Mouse (Mus musculus) liver, embryonic 11.5 days (tissue): ENCODE measurements around the gene Wdfy3. TPM values are rescaled to one million over a fixed set of nuclear protein-coding genes. Genes with fewer than 3 reads are reported as not detected.
"Not testable (repeated sequence)": the region's sequence is repeated elsewhere in the genome, so short reads cannot be mapped to it uniquely, and the experiment has no call there.

Experiments
- ATAC-seq: fragments of 200-750 bp; cut with Nextera tagmentation; replicated peaks from 2 replicates; pipeline ENCODE4 v1.8.0; 2017; ENCODE audit warnings: moderate number of reproducible peaks, mild to moderate bottlenecking, moderate TSS enrichment, moderate library complexity; ENCODE audit not compliant: low FRiP score
- DNase-seq: peaks from one replicate; pipeline ENCODE4 v3.0.0-alpha.2; 2017; ENCODE audit warnings: low spot score
- H3K27ac ChIP-seq: fragments of 300-500 bp; sonication (generic); 2 replicates; pipeline ENCODE4 v1.5.1; 2014; ENCODE audit warnings: mild to moderate bottlenecking, low read depth, low read length, control low read depth
- H3K27me3 ChIP-seq: fragments of 300-500 bp; sonication (generic); replicated peaks from 2 replicates; pipeline ENCODE4 v1.6.1; 2014; ENCODE audit warnings: low read length, mixed read lengths; ENCODE audit not compliant: control insufficient read depth, insufficient read depth
- H3K36me3 ChIP-seq: fragments of 300-500 bp; sonication (generic); 2 replicates; pipeline ENCODE4 v1.6.1; 2014; ENCODE audit warnings: mild to moderate bottlenecking, low read length, moderate library complexity, mixed read lengths; ENCODE audit not compliant: control insufficient read depth, insufficient read depth
- H3K4me1 ChIP-seq: fragments of 300-500 bp; sonication (generic); replicated peaks from 2 replicates; pipeline ENCODE4 v1.6.1; 2014; ENCODE audit warnings: low read length, mixed read lengths; ENCODE audit not compliant: control insufficient read depth, insufficient read depth
- H3K4me2 ChIP-seq: fragments of 300-500 bp; sonication (generic); 2 replicates; pipeline ENCODE4 v1.6.1; 2014; ENCODE audit warnings: mild to moderate bottlenecking, control low read depth, moderate library complexity
- H3K4me3 ChIP-seq: fragments of 300-500 bp; sonication (generic); 2 replicates; pipeline ENCODE4 v1.5.1; 2014; ENCODE audit warnings: low read depth, low read length, control low read depth
- H3K9ac ChIP-seq: fragments of 300-500 bp; sonication (generic); 2 replicates; pipeline ENCODE4 v1.6.1; 2014; ENCODE audit warnings: low read depth, low read length, control low read depth
- H3K9me3 ChIP-seq: fragments of 300-500 bp; sonication (generic); 2 replicates; pipeline ENCODE4 v1.6.1; 2016; ENCODE audit warnings: low read length, inconsistent platforms, mixed read lengths; ENCODE audit not compliant: control insufficient read depth
- WGBS: fragments of 180-500 bp; shearing (Covaris S2); extraction: QIAGEN DNeasy Blood & Tissue Kit; methylation state at CpG from one replicate; pipeline ENCODE4 v1.1.7; 2014; 5-methylcytosine and 5-hydroxymethylcytosine counted together
- polyA plus RNA-seq: library from polyadenylated mRNA; unstranded; fragments of >200 nt; fragmentation: Nextera tagmentation; extraction: Ambion mirVana; gene quantifications from 2 replicates; pipeline ENCODE4 v1.2.1, GENCODE M21; 2014

Wdfy3 gene
- 10.4 and 12.7 TPM in 2 replicates for polyA plus RNA-seq

DNA sequence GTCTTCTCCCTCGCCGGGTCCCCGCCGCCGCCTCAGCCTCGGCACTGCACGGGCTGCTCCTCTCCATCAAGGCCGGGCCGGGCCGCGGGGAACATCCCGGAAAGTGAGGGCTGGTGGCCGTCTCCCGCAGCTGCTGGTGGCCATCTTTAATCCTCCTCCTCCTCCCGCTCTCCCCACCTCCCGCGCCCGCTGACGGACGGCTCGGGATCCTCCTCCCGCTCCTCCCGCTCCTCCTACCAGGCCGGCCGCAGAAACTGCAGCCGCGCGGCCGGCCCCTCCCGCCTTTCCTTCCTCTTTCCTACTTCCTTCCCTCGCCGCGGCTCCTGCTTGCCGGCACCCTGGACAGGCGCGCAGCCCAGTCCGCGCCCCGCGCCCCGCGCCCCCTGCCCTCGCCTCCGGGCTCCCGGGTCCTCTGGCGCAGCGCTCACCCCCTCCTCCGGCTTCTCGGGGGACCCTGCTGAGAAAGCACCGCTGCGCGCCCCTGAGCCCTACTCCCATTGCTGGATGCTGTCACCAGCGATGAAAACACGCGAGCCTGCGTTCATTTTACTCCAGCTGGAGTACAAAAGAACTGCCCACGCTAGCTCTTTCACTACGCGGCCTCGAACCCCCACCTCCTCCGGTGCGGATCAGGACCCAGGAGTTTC is at the start of gene Wdfy3:
Wdfy3 (minus strand) TSS at position 155 of the 647 bp plus-strand sequence.
- Histone ChIP-seq H3K36me3 (no peaks in the 10 kb centered on the region), H3K27me3 (no peaks in the 10 kb centered on the region), H3K9me3 (no peaks in the 10 kb centered on the region), H3K4me3 (peak within 1 kb of the TSS; percentile 89), H3K27ac (peak within 1 kb of the TSS; percentile 83), H3K9ac (peak within 1 kb of the TSS; percentile 90), H3K4me1 (0 out of 2 replicates have a peak, but pooled peaks cover 9% of the 10 kb centered on the region), H3K4me2 (peak within 1 kb of the TSS; percentile 86)
- WGBS = under 1% methylated on average over 54 of the region's 62 CpGs
- peak; percentile 91 for ATAC-seq
- peak; percentile 89 for DNase-seq

DNA sequence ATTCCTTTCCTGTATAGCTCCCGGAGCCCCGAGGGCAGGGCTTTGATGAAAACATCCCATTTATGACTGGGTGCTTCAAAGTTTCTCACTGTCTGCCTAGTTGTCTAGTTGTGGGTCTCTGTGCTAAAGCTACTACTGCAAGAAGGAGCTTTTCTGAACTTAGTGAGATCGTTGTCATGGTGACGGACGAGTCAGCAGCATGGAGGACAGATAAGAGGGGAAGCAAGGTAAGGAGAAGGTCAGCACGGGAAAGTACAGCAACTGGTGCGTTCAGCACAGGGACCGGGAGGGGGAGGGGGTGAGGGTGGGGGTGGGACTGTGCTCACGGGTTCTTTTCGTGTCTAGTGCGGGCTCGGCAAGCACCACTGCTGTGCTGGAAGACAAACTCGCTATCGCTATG is 43.3 kb upstream of the Wdfy3 start:
- 43% methylated on average over 14 of the region's 14 CpGs for WGBS
- H3K4me2 ChIP-seq = peak overlapping the region; percentile 17; the same call in 1 of the 2 replicates
- H3K9me3 ChIP-seq = no peaks in the 10 kb centered on the region
- DNase-seq (no peak), ATAC-seq (no peak)
- no peak overlapping the region for H3K27ac ChIP-seq
- no peaks in the 10 kb centered on the region for H3K27me3 ChIP-seq
- no peak overlapping the region for H3K9ac ChIP-seq
- no peaks in the 10 kb centered on the region for H3K36me3 ChIP-seq
- H3K4me3 ChIP-seq = no peak overlapping the region
- H3K4me1 ChIP-seq = 0 out of 2 replicates have a peak, but pooled peaks cover 4% of the 10 kb centered on the region

- H3K4me3 ChIP-seq = no peak overlapping the region
- H3K4me1 ChIP-seq = 0 out of 2 replicates have a peak, but pooled peaks cover 4% of the 10 kb centered on the region
- H3K27ac ChIP-seq = no peak overlapping the region
- no peaks in the 10 kb centered on the region for H3K9me3 ChIP-seq
- H3K36me3 ChIP-seq = no peaks in the 10 kb centered on the region
- no peaks in the 10 kb centered on the region for H3K27me3 ChIP-seq
- no peak overlapping the region for H3K9ac ChIP-seq
- 79% methylated on average over 7 of the region's 7 CpGs for WGBS
- no peak overlapping the region for H3K4me2 ChIP-seq
- ATAC-seq (no peak), DNase-seq (no peak)
Measured at GRCm38 (mm10) chr5:102112034-102112433, 42.3 kb upstream of the Wdfy3 start.

GRCm38 (mm10) chr5:102110031-102110430 is 40.3 kb upstream of the Wdfy3 start:
- Histone ChIP-seq H3K4me2 (no peak overlapping the region), H3K4me1 (0 out of 2 replicates have a peak, but pooled peaks cover 4% of the 10 kb centered on the region), H3K36me3 (no peaks in the 10 kb centered on the region), H3K4me3 (no peak overlapping the region), H3K9me3 (no peaks in the 10 kb centered on the region), H3K9ac (no peak overlapping the region), H3K27ac (no peak overlapping the region), H3K27me3 (no peaks in the 10 kb centered on the region)
- no peak for DNase-seq
- WGBS = 85% methylated on average over 7 of the region's 7 CpGs
- ATAC-seq = no peak

- Histone ChIP-seq H3K27ac (no peak overlapping the region), H3K4me2 (no peak overlapping the region), H3K27me3 (no peaks in the 10 kb centered on the region), H3K4me1 (no peaks in the 10 kb centered on the region), H3K9me3 (no peaks in the 10 kb centered on the region), H3K9ac (no peak overlapping the region), H3K4me3 (no peak overlapping the region), H3K36me3 (no peaks in the 10 kb centered on the region)
- WGBS = 81% methylated on average over 3 of the region's 3 CpGs
- no peak for ATAC-seq
- DNase-seq = no peak
Measured at GRCm38 (mm10) chr5:102105919-102106318, 36.2 kb upstream of the Wdfy3 start.

GRCm38 (mm10) chr5:102101815-102102214 is 32.1 kb upstream of the Wdfy3 start:
- not testable (repeated sequence) for DNase-seq, H3K9ac ChIP-seq, H3K36me3 ChIP-seq, H3K4me3 ChIP-seq, ATAC-seq, H3K4me1 ChIP-seq, H3K4me2 ChIP-seq, H3K27me3 ChIP-seq, H3K9me3 ChIP-seq, H3K27ac ChIP-seq
- 81% methylated on average over 1 of the region's 1 CpGs for WGBS

GRCm38 (mm10) chr5:102100246-102101241 is 30.8 kb upstream of the Wdfy3 start:
- H3K36me3 ChIP-seq = no peaks in the 10 kb centered on the region
- no peaks in the 10 kb centered on the region for H3K27me3 ChIP-seq
- H3K4me2 ChIP-seq = no peak overlapping the region
- ATAC-seq (no peak), DNase-seq (no peak)
- no peaks in the 10 kb centered on the region for H3K9me3 ChIP-seq
- no peak overlapping the region for H3K27ac ChIP-seq
- no peak overlapping the region for H3K9ac ChIP-seq
- WGBS = 75% methylated on average over 21 of the region's 21 CpGs
- H3K4me1 ChIP-seq = no peaks in the 10 kb centered on the region
- H3K4me3 ChIP-seq = no peak overlapping the region

DNA sequence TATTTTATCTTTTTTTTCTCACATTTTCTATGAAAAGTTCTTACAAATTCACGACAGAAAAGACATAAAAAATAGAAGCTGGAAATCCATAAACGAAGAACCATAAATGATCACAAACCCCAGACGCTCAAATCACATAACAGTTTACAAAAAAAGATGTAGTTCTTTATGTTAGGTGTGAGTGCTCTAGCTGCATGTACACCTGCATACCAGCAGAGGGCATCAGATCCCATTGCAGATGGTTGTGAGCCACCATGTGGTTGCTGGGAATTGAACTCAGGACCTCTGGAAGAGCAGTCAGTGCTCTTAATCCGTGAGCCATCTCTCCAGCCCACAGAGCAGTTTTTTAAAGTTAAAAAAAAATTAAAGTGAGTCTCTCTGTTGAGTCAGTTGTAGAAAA is 25.9 kb upstream of the Wdfy3 start:
- 73% methylated on average over 4 of the region's 4 CpGs for WGBS

More for the DNA sequence above, 25.9 kb upstream of the Wdfy3 start:
- no peaks in the 10 kb centered on the region for H3K36me3 ChIP-seq
- H3K4me3 ChIP-seq = no peak overlapping the region
- DNase-seq (no peak), ATAC-seq (no peak)
- no peaks in the 10 kb centered on the region for H3K27me3 ChIP-seq
- no peaks in the 10 kb centered on the region for H3K4me1 ChIP-seq
- no peaks in the 10 kb centered on the region for H3K9me3 ChIP-seq
- no peak overlapping the region for H3K27ac ChIP-seq
- H3K9ac ChIP-seq = no peak overlapping the region
- no peak overlapping the region for H3K4me2 ChIP-seq
